Mouse (Mus musculus) megakaryocyte progenitor cell, adult 5-6 weeks (primary cell): ENCODE results near the gene Supt5. TPM values are rescaled to one million over a fixed set of nuclear protein-coding genes. Genes with fewer than 3 reads are reported as not detected.

Source experiments
- ATAC-seq: replicated peaks from 2 replicates; pipeline ENCODE4 v1.8.0; 2016; ENCODE audit warnings: mild to moderate bottlenecking, moderate TSS enrichment, inconsistent platforms; ENCODE audit not compliant: poor library complexity
- total RNA-seq, 2 experiments: library from RNA; stranded (forward) in 1 of 2; stranded (reverse) in 1 of 2; fragments of 157-497, 149-512 nt in 1 of 2; fragments of 200-1000 nt in 1 of 2; gene quantifications; 2 replicates each; pipeline versions ENCODE4 v1.2.3 to v1.2.4; 2015 to 2017

Gene Supt5
- total RNA-seq, 2 experiments from 2014 or later = 44.5 to 64.6 TPM

DNA sequence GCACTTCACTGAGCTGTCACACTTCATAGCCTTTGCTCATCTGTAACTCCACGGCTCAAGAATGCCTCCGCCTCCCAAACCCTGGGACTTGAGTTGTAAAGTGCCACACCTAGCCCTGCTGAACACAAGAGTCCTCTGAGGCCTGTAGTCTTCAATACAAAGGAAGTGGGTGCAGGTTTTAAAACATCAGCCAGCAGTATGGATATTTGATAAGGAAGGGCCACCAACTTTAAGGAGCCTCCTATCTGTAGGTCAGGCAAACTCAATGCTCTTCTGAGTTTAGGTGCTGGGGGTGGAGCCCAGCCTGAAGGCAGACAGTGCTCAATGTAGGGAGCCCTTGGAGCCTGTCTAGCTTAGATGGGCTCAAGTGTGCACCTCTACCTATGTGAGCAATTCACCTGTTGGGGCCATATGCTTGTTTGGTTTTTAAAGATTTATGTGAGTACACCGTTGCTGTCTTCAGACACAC lies 15.6 kb upstream of the Supt5 start:
- ATAC-seq = no peak

DNA sequence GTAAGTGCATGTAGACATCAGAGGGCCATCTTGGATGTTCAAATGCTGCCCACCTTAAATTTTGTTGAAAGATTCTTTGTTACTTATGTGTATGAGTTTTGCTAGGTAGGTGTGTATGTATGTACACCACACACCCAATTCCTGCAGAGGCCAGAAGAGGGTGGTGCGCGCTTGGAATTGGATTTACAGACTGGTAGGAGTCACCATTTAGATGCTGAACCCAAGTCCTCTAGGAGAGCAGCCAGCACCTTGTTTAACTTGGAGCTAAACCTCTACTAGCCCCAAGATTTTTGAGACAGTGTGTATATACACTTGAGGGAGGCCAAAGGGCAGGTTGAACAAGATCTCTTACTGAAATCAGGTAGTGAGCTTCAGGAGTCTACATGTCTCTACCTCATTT lies 14.7 kb upstream of the Supt5 start:
- no peak for ATAC-seq

DNA sequence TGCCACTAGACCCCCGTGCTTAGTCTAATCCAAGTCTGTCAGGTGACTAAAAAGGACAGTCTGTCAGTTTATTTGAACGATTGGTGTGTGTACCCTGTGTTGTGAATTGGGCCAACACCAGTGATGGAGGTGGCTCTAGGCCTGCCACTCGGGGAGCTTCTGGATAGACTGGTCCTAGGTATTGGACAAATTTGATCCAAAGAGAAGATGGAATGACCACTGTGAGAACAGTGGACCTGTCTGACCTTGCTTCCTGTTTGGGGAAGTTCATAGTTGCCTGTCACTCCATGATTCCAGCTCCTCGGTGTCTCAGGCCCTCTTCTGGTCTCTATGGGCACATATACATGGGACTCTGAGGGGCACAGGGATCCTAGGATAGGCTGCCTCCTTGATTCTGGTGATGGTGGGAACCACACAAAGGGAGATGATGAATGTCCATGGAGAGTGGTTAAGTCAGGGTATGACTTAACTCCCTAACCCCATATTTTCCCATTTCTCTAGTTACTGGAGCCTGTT lies 13.2 kb upstream of the Supt5 start:
- peak; percentile 21 for ATAC-seq

DNA sequence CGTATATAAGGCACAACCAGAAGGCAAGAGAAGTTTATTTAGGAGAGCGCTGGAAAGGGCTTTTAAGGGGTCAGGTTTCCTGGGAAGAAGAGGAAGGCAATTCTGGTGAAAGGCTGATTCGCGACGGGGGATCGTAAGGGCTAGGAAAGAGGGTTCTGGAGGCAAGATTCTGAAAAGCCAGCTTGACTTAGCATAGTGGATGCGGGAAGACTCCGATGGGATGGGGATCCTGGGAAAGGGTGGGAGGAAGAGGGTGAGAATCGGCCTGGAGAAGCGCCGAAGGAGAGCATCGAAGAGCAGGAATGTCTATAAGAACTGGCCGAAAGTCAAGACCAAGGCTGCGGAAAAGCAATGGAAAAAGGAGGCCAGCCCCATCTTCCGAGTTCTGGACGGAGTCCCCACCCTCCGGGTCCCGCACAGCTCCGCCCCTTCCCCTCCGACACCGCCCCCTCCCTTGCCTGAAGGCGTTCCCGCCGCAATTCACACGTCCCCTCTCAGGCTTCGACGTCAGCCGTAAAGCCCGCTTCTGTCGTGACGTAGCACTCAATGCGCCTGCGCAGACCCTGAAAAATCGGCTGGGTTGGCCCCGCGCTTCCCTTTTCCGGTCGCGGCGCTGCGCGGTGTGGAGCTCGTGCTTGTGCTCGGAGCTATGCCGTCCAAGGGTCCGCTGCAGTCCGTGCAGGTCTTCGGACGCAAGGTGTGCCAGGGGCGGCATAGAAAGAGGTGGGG lies 11.8 kb upstream of the Supt5 start, which contains the start of gene Rps16:
Gene Rps16, plus strand, starts transcription at position 498 of the 729 bp plus-strand sequence.
- peak; percentile 92 for ATAC-seq

DNA sequence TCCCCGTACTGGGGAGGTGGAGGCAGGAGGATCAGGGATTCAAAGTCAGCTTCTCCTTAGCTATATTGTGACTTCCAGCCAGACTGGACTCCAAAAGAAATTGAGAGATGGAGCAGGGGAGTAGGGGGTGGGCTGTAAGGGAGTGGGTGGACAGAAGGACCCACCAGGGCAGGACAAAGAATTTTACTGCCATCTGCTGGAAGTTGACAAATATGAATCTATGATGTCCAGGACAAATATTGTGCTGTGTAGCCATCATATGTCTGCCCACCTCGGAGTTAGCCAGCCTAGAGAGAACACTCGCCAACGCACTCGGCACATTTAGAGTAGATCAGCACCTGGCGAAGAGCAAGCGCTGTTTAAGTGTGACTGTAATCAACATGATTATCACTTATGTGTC lies 10.1 kb upstream of the Supt5 start:
- no peak for ATAC-seq

DNA sequence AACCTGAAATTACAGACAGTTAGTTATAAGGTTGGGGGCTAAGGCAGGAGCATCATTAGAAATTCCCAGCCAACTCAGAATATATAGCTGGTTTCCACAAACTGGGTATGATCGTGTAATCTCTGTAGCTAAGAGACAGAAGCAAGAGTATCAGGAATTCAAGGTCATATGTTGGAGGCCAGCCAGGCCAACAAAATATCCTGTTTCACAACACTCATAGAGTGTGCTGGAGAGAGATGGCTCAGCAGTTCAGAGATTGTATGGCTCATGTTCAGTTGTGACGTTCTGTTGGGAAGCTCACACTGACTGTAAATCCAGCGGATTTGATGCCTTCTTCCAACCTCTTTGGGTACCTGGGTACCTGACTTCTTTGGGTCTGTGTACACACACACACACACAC lies 9.2 kb upstream of the Supt5 start:
- ATAC-seq = peak; percentile 32

DNA sequence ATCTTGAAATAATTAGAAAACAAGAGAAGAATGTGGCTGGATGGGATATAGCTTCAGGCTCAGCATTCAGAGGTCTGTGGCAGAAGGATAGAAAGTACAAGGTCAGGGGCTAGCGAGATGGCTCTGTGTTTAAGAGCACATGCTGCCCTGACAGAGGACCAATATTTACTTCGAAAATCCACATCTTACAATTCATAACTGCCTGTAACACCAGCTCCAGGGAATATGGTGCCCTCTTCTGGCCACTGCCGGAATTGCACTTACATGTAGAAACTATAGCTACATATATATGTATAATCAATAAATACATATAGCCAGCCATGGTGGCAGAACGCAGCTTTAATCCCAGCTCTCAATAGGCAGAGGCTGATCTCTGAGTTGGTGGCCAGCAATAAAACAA lies 6.1 kb upstream of the Supt5 start:
- ATAC-seq = peak; percentile 85

DNA sequence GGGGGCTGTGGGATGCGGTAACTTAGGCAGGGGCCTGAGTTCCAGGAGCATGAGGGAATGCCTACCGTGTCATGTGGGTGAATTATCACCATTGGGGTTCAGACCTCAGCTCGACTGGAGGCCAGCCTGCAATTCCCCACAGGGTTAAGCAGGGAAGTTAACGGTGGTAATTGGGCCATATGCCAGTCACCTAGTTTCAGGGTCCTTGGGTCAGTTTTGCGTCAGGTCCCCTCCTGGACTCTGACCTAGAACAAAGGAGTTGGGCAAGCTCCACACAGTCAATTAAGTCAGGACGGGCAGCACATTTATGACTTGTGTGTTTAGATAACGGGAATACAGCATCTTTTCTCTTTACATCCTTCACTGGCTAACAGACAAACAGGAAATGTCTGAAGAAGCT lies 2.8 kb upstream of the Supt5 start:
- no peak for ATAC-seq

DNA sequence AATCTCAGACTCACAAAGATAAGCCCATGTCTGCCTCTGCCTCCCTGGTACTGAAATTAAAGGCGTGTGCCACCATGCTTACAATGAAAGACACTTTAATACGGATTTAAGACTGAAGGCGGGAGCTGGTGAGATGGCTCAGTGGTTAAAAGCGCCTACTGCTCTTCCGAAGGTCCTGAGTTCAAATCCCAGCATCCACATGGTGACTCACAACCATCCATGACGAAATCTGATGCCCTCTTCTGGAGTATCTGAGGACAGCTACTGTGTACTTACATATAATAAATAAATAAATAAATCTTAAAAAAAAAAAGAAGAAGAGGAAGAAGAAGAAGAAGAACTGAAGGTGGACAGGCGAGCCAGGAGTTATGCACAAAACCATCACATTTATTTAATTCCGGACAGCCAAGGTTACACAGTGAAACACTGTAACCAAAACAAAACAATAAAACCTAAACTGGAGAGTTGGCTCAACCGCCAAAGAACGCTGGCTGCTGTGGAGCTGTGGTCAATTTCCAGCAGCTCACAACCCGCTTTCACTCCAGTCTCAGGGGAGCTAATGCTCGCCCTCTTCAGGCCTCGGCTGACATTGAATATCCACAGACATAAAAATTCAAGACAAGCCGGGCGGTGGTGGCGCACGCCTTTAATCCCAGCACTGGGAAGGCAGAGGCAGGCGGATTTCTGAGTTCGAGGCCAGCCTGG lies 819 bp upstream of the Supt5 start:
- peak; percentile 71 for ATAC-seq

DNA sequence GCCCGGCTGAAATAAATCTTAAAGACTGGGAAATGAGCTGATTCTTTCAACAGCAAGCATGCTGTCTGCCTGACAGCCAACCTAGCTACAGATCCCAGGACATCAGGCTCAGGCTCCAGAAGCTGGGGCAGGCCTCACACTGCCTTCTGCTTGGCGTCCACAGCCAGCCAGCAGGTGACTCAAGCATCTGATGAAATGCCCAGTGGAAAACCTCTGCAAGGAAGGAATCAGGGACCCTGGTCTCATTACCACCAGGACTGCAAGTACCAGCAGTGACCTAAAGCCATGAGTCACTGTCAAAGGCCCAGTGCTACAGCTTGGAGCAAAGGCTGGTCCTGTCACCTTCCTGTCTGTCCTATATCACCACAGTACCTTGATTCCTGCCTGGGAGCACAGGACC lies 3.1 kb downstream of the Supt5 start:
- no peak for ATAC-seq

DNA sequence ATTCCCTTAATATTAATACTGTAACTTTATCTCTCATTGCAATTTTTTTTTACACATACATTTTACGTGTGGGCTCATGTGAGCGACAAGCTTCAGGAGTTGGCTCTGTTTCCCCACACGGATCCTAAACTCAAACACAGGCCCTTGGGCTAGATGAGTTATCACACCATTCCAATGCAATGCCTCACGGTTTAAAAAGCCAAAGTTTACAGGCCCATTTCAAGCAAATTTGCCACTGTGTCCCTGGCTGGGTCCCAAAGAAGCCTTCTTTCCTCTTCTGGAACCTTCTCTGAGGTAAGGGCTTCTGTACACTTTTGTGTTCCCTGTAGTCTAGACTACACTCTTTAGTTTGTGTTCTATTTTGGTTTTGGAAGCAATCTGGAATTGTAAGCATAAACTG lies 4.0 kb downstream of the Supt5 start:
- ATAC-seq = no peak

DNA sequence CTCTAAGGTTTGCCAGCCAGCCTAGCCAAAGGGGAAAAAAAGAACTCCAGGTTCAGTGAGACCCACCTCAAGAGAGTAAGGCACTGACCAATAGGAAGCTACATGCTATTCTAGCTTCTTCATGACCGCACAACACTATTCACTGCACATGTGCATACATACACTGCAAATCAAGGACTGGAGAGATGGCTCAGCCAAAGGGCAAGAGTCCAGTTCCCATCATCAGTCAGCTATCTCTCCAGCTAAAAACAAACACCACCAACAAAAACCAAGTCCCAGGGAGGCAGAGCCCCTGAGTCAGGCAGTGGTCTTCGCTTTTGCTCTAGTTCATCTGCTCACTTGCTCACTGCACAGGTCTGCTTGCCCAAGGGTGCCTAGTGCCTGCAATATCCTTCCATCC lies 10.3 kb downstream of the Supt5 start:
- no peak for ATAC-seq

DNA sequence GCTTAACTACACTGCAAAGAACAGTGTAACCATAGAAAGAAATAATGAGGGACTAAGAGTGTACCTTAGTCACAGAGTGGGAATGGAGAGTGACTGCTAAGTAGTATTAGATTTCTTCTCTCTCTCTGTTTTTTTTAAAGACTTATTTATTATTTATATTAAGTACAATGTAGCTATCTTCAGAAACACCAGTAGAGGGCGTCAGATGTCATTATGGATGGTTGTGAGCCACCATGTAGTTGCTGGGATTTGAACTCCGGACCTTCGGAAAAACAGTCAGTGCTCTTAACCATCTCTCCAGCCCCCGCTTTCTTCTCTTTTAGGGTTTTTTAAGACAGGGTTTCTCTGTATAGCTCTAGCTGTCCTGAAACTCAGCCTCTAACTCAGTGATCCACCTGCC lies 12.1 kb downstream of the Supt5 start:
- no peak for ATAC-seq

DNA sequence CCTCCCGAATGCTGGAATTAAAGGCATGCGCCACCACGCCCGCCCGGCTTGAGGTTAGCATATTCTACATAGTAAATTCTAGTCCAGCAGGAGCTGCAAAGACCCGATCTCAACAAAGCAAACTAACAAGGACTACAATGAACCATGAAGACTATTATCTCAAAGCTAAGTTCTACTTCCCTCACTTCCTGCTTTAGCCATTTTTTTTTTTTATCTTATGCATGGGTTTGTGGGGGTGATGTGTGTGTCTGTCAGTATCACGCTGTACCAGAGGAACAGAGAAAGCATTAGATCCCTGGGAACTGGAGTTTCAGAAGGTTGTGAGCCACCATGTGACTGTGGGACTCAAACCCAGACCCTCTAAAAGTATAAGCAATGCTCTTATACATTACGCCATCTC lies 13.3 kb downstream of the Supt5 start:
- no peak for ATAC-seq

DNA sequence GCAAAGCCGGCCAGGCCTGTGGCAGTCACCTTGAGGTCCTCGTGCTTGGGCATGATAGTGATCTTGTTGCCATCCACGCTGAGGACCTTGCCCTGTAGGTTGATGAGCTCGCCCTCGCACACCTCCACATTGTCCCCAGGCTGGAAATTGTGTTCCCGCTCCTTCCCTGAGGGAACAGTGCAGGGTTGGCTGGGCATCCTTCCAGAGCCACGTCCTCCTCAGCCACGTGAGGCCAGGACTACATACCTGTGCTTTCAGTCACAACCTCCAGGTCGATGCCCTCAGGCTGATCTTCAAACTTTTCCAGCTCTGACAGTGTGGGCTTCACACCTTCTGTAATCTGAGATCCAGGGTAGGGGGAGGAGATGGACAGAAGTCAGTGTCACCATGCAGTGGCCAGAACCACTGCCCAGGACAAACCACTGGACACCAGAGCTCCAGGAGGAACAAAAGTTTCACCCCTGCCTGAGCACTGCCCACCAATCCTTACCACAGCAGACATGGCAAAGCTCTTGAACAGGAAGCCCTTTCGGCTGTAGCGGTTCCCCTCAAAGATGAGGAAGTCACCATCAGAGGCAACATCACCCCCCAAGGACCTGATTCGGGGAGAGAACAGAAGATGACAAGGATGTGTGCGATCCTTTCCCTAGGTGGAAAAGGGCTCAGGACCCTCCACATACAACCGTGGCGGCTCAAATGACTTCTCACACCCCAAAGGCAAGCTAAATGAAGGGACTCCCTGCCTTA lies 16.4 kb downstream of the Supt5 start:
- peak; percentile 88 for ATAC-seq

DNA sequence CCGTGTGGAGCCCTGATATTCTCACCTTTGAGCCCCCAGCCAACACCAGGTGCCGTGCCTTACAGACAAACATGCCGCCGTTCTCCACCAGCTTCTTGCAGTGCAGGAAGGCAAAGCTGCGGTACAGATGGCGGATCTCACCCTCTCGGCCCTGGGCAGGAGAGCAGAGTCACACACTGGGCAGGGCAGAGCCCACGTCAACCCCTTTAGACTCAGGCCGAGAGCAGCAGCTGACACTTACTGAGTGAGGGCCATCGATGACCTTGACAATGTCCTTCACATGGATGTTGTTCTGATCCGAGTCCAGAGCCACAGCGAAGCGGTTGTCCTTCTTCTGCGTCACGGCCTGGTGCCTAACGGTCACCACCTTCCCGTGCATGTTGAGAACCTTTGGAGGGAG lies 19.8 kb downstream of the Supt5 start:
- ATAC-seq = no peak

DNA sequence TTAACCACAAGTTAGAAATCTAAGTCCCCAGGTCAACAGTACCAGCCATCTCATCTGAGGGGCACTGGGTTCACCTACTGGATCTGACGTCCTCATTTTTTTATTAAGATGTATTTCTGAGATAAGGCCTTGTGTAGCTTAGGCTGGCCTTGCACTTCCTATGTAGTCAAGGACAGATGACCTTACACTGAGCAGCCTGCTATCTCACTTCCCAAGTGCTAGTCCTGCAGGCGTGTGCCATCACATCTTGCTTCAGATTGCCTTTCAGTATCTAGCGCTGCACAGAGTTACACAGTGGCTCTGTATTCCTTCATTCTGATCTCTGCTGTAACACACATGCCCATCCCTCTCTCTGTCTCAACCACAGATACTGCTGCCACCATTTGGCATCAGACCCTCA lies 20.5 kb downstream of the Supt5 start:
- no peak for ATAC-seq

DNA sequence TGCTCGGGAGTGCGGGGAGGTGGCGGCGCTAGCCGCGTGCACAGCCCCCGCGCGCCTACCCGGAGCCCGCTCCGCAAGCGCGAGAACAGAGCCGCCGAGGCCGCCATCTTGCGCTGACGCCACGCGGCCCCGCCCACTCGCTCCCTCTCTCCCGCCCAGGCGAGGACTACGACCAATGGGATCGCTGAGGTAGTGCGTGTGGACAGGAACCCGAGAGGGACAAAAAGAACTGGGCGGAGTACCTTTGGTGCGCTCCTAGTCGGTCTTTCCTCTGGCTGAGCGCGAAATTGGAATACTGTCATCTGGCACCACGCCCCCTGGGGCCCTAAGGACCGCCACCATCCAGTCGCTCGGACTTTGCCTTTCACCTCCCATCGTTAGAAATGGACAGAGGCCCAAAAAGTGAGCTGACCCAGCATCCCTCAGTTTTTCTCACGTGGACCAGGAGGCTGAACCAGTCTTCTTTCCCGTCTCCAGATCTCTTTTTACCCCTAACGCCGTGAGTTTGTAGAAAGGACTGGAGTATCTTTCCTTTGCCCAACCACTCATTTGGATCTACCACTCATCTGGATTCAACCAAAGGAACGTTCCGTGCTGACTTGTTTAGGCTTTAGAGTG lies 26.5 kb downstream of the Supt5 start, which contains the start of gene Timm50:
Gene Timm50, minus strand, starts transcription at position 147 of the 618 bp plus-strand sequence.
- ATAC-seq = peak; percentile 99

DNA sequence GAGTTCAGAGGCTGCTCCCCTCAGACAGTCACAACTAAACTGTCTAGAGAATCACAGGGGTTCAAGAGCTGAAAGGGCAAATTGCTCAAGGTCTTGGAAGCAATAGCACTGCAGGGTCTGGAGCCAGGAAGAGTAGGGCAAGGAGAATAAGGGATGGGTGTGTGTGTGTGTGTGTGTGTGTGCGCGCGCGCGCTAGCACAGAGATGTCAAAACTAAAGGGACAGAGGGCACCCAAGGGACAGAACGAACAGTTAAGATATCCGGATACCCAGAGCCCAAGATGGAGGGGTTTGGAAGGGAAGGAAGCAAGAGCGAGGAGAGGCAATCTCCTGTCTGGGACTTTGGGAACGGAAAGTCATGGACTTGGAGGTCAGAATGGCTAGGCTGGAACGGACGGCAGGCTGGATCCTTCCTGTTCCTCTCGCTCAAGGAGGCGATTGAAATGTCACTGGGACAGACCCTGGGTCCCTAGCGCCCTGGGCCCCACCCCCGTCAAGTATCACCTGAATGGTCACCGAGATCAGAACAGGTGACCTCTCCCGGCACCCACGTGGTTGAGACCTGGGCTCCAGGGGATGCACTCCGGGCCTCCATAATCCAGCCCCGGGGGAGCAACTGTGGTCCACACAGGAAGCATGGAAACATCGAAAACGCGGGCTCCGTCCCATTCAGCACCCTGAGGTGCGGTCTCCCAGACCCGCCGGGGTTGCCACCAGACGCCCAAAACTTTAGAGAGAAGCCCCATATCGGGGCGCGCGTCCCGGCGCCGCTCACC lies 27.2 kb downstream of the Supt5 start:
- ATAC-seq = peak; percentile 12

DNA sequence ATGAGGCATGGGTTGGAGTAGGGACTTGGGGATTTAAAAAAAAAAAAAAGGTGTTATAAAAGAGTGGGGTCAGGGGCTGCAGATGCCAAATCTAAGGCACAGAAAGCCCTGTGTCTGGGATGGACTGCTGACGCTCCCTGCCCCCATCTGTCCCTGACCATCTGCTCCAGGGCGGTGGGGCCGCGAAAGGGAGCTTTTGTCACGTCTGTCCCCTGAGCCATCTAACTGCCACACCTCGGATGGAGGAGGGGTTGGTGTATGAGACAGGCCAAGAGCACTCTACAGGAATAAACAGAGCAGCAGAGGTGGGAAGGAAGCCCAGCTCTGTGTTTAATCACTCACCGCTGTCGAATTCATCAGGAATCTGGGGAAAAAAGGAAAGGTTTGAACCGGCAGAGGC lies 28.8 kb downstream of the Supt5 start:
- no peak for ATAC-seq
